Mouse (Mus musculus) embryonic facial prominence, embryonic 14.5 days (tissue): ENCODE measurements at regions not wholly inside any gene's neighbourhood (a gene's known extent, or its start where the extent isn't known, plus 50 kb on each side); places are given as distances from the start of the nearest gene placed in this dataset.

Source experiments
- ATAC-seq: fragments of 200-750 bp; cut with Nextera tagmentation; 2 replicates; pipeline ENCODE4 v1.8.0; 2017; ENCODE audit warnings: low read depth, moderate number of reproducible peaks, moderate TSS enrichment
- DNase-seq: peaks from one replicate; pipeline ENCODE4 v3.0.0-alpha.2; 2015; ENCODE audit warnings: low spot score
- H3K27ac ChIP-seq: fragments of 300-500 bp; sonication (generic); replicated peaks from 2 replicates; pipeline ENCODE4 v1.5.1; 2014; ENCODE audit warnings: low read depth, mild to moderate bottlenecking, low read length, moderate library complexity
- H3K27me3 ChIP-seq: fragments of 300-500 bp; sonication (generic); replicated peaks from 2 replicates; pipeline ENCODE4 v1.6.1; 2014; ENCODE audit warnings: low read length; ENCODE audit not compliant: control insufficient read depth, insufficient read depth
- H3K36me3 ChIP-seq: fragments of 300-500 bp; sonication (generic); 2 replicates; pipeline ENCODE4 v1.6.1; 2014; ENCODE audit warnings: low read length, mixed read lengths; ENCODE audit not compliant: control insufficient read depth, insufficient read depth
- H3K4me1 ChIP-seq: fragments of 300-500 bp; sonication (generic); 2 replicates; pipeline ENCODE4 v1.6.1; 2014; ENCODE audit warnings: antibody characterized with exemption, low read length; ENCODE audit not compliant: control insufficient read depth, insufficient read depth
- H3K4me2 ChIP-seq: fragments of 300-500 bp; sonication (generic); 2 replicates; pipeline ENCODE4 v1.6.1; 2014; ENCODE audit warnings: low read depth, mild to moderate bottlenecking, low read length, moderate library complexity, mixed read lengths
- H3K4me3 ChIP-seq: fragments of 300-500 bp; sonication (generic); 2 replicates; pipeline ENCODE4 v1.5.1; 2014; ENCODE audit warnings: low read depth, mild to moderate bottlenecking, low read length
- H3K9ac ChIP-seq: fragments of 300-500 bp; sonication (generic); 2 replicates; pipeline ENCODE4 v1.6.1; 2014; ENCODE audit warnings: low read depth, mild to moderate bottlenecking, low read length, moderate library complexity, mixed read lengths
- H3K9me3 ChIP-seq: fragments of 300-500 bp; sonication (generic); 2 replicates; pipeline ENCODE4 v1.6.1; 2016; ENCODE audit warnings: low read length; ENCODE audit not compliant: control insufficient read depth
- WGBS: fragments of 180-500 bp; shearing (Covaris S2); extraction: QIAGEN DNeasy Blood & Tissue Kit; methylation state at CpG from one replicate; pipeline ENCODE4 v1.1.7; 2014; 5-methylcytosine and 5-hydroxymethylcytosine counted together

DNA sequence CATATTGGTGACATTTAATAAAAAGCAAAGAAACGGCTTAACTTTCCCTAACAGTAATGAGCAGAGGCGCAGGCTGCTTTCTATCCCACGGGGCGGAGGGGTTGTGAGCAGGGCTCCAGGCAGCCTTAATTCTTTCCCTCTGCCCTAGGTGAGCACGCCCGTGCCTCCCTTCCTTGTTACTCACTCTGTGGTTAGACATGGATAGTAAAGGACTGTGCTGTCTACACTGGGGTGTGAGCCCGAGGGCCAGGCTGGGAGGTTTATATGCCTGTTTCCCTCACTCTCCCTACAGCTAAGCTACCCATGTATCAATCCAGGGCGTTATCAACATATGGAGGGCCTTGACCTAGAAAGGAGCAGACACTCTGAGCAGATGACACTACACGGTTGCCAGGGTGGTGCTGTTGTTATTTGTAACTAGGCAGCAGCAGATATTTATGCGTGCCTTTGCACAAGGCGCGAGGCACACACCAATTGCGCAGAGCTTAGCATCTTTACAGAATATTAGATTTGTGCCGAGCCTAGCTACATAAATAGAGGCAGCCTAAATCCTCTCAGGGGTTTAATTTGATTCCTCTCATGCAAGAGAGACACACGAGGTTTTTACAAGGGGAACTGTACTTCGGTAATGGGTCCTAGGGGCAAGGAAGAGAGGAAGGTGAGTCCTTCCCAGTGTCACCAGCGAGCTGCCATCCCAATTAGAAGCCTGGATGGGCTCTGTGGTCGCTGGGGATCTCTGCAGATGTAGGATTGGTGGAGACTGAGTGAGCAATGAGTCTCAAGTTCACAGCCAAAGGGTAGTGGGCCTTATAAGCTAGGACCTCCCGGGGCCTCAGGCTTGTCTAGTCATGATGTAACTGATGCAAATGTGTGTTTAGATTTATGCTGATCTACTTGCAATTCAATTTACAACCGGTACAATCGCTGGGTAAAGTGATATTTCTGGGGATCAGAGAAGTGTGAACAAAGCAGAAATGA is 278.6 kb upstream of the Kazn start:
- 57% methylated on average over 21 of the region's 21 CpGs for WGBS
- peak; percentile 7 for DNase-seq
- no peak for ATAC-seq

GRCm38 (mm10) chr4:142514751-142515150 is 275.6 kb upstream of the Kazn start:
- no peaks in the 10 kb centered on the region for H3K4me1 ChIP-seq
- H3K9me3 ChIP-seq: peaks cover 7% of the 10 kb centered on the region; the same call in 1 of the 2 replicates
- H3K27me3 ChIP-seq: no peaks in the 10 kb centered on the region
- no peak overlapping the region for H3K27ac ChIP-seq
- WGBS: 83% methylated on average over 4 of the region's 4 CpGs
- no peaks in the 10 kb centered on the region for H3K36me3 ChIP-seq
- H3K4me3 ChIP-seq: no peak overlapping the region
- DNase-seq (no peak), ATAC-seq (no peak)
- H3K9ac ChIP-seq: no peak overlapping the region
- no peak overlapping the region for H3K4me2 ChIP-seq

More for the DNA sequence above, 278.6 kb upstream of the Kazn start:
- H3K36me3 ChIP-seq: no peaks in the 10 kb centered on the region
- H3K27ac ChIP-seq: no peak overlapping the region; the same call in 1 of the 2 replicates
- no peak overlapping the region for H3K4me2 ChIP-seq
- H3K27me3 ChIP-seq: no peaks in the 10 kb centered on the region
- no peak overlapping the region for H3K4me3 ChIP-seq
- H3K4me1 ChIP-seq: no peaks in the 10 kb centered on the region
- no peaks in the 10 kb centered on the region for H3K9me3 ChIP-seq
- H3K9ac ChIP-seq: no peak overlapping the region

- Histone ChIP-seq H3K27me3 (no peaks in the 10 kb centered on the region), H3K9ac (no peak overlapping the region), H3K9me3 (peaks cover 7% of the 10 kb centered on the region; the same call in 1 of the 2 replicates), H3K4me3 (no peak overlapping the region), H3K4me1 (no peaks in the 10 kb centered on the region), H3K4me2 (no peak overlapping the region), H3K36me3 (no peaks in the 10 kb centered on the region), H3K27ac (no peak overlapping the region)
- WGBS: 87% methylated on average over 2 of the region's 2 CpGs
- no peak for DNase-seq
- no peak for ATAC-seq
Measured at GRCm38 (mm10) chr4:142509386-142509785, 270.2 kb upstream of the Kazn start.

GRCm38 (mm10) chr4:142506383-142507211 is 267.4 kb upstream of the Kazn start:
- H3K9ac ChIP-seq: no peak overlapping the region
- DNase-seq (no peak), ATAC-seq (no peak)
- no peaks in the 10 kb centered on the region for H3K9me3 ChIP-seq
- no peak overlapping the region for H3K4me2 ChIP-seq
- no peaks in the 10 kb centered on the region for H3K4me1 ChIP-seq
- no peaks in the 10 kb centered on the region for H3K27me3 ChIP-seq
- H3K4me3 ChIP-seq: no peak overlapping the region
- WGBS: 18% methylated on average over 11 of the region's 13 CpGs
- no peaks in the 10 kb centered on the region for H3K36me3 ChIP-seq
- no peak overlapping the region for H3K27ac ChIP-seq

DNA sequence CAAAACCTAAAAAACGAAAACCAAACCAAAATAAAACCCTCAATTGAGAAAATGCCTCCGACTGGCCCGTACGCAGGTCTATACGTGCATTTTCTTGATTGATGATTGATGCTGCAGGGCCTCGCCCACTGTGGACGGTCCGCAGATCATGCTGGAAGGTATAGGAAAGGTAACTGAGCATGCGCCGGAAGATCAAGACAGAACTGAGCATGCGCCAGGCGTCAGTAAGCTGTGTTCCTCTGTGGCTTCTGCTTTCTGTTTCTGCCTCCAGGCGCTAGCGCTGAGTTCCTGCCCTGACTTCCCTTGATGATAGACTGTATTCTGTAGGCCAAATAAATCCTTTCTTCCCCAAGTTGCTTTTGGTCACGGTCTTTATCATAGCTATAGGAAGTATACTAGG is 264.6 kb upstream of the Kazn start:
- H3K36me3 ChIP-seq: no peaks in the 10 kb centered on the region
- no peak for DNase-seq
- no peak for ATAC-seq
- 89% methylated on average over 15 of the region's 15 CpGs for WGBS
- no peaks in the 10 kb centered on the region for H3K27me3 ChIP-seq
- H3K9ac ChIP-seq: no peak overlapping the region
- H3K4me1 ChIP-seq: no peaks in the 10 kb centered on the region
- no peak overlapping the region for H3K4me3 ChIP-seq
- no peak overlapping the region for H3K4me2 ChIP-seq
- no peaks in the 10 kb centered on the region for H3K9me3 ChIP-seq
- H3K27ac ChIP-seq: no peak overlapping the region

GRCm38 (mm10) chr4:142501177-142501576 is 262.0 kb upstream of the Kazn start:
- DNase-seq: no peak
- Histone ChIP-seq H3K27me3 (no peaks in the 10 kb centered on the region), H3K4me3 (no peak overlapping the region), H3K36me3 (no peaks in the 10 kb centered on the region), H3K4me1 (no peaks in the 10 kb centered on the region), H3K4me2 (no peak overlapping the region), H3K27ac (no peak overlapping the region), H3K9ac (no peak overlapping the region), H3K9me3 (no peaks in the 10 kb centered on the region)
- no peak for ATAC-seq
- 90% methylated on average over 8 of the region's 8 CpGs for WGBS

GRCm38 (mm10) chr4:142500541-142500940 is 261.3 kb upstream of the Kazn start:
- no peak overlapping the region for H3K4me2 ChIP-seq
- H3K9me3 ChIP-seq: no peaks in the 10 kb centered on the region
- H3K27me3 ChIP-seq: no peaks in the 10 kb centered on the region
- DNase-seq (no peak), ATAC-seq (no peak)
- H3K4me3 ChIP-seq: no peak overlapping the region
- no peak overlapping the region for H3K9ac ChIP-seq
- 90% methylated on average over 7 of the region's 7 CpGs for WGBS
- H3K36me3 ChIP-seq: no peaks in the 10 kb centered on the region
- no peak overlapping the region for H3K27ac ChIP-seq
- no peaks in the 10 kb centered on the region for H3K4me1 ChIP-seq

DNA sequence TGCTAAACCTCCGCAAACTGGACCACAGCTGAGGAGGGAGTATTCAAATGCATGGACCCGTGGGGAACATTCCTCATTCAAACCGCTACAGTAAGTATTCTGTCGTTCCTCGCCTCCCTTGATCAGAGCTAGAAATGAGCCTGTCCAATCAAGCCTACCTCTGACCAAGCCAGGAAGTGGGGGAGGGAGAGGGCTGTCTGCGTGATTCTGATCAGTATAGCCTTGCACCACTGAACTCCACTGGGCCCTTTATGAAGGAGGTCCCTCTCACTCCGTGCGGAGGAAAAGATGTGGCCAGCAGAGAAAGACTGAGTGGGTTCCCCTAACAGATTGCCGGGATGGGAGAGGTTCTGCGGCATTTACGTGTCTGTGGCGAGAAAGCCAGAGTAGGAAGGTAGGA is 257.4 kb upstream of the Kazn start:
- H3K36me3 ChIP-seq: no peaks in the 10 kb centered on the region

More for the DNA sequence above, 257.4 kb upstream of the Kazn start:
- Histone ChIP-seq H3K9me3 (no peaks in the 10 kb centered on the region), H3K4me1 (no peaks in the 10 kb centered on the region), H3K27ac (no peak overlapping the region), H3K27me3 (no peaks in the 10 kb centered on the region), H3K9ac (no peak overlapping the region), H3K4me2 (no peak overlapping the region), H3K4me3 (no peak overlapping the region)
- no peak for DNase-seq
- ATAC-seq: 0 out of 2 replicates have a peak, but pooled peaks have one; percentile 47
- WGBS: 55% methylated on average over 12 of the region's 12 CpGs
